Mouse (Mus musculus): ENCODE data around the gene Smoc2. TPM values are rescaled to one million over a fixed set of nuclear protein-coding genes. Genes with fewer than 3 reads are reported as not detected.

Gene Smoc2
- polyA plus RNA-seq, 1 experiment from 2014 or later: 19.4 TPM

DNA sequence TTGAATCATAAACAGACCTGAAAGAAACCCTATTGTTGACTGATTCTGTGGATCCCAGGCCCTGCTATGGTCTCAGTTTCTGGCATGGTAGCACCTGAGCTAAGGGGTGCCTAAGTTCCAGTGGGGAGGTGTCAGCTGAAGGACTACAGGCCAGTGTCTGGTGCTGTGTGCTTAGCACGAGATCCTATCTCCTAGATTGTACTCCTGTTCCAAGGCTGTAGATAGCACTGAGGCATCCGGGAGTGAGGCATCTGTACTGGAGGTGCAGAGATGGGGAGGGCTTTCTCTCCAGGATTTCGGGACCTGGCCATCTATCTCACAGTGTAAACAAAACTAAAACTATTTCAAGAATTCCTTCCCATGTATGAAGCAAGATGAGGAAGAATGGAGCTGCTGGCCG, 38.1 kb downstream of the Smoc2 start:
- Histone ChIP-seq H3K36me3 (ENCODE audit: control insufficient read depth, insufficient read depth, low read length) (no peaks in the 10 kb centered on the region), H3K9me3 (ENCODE audit: control insufficient read depth, low read length) (no peaks in the 10 kb centered on the region), H3K9ac (ENCODE audit: low read depth, low read length) (no peak overlapping the region), H3K4me1 (replicated peaks; ENCODE audit: control insufficient read depth, insufficient read depth, low read length) (no peaks in the 10 kb centered on the region), H3K27me3 (ENCODE audit: control insufficient read depth, insufficient read depth, low read length) (no peaks in the 10 kb centered on the region; the same call in 1 of the 2 replicates), H3K27ac (ENCODE audit: low read depth, low read length) (no peak overlapping the region), H3K4me2 (replicated peaks; ENCODE audit: low read depth, low read length) (no peak overlapping the region), H3K4me3 (ENCODE audit: low read depth, low read length) (no peak overlapping the region)
- WGBS: 75% methylated on average over 4 of the region's 4 CpGs
- ATAC-seq (ENCODE audit: low FRiP score) (no peak), DNase-seq (ENCODE audit: low spot score) (no peak)

DNA sequence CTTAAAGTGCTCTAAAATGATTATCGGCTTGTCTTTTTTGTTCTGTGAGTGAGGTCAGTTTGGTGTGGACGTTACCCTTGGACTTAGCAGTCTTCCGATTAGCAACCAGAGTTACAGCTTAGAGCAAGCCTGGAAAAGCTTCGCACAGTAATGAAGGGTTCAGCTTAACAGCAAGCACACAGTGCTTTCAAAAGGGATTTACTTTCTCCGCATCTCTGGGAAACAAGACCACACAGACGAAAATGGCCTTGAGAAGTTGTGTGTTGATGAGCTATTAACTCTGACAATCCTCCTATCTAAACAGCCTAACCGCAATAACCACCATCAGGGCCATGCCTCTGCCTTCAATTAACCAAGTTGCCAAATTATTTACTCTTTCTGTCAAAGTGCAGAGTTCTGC, 46.9 kb downstream of the Smoc2 start:
- DNase-seq (ENCODE audit: low spot score) (no peak), ATAC-seq (ENCODE audit: low FRiP score) (no peak)
- Histone ChIP-seq H3K36me3 (ENCODE audit: control insufficient read depth, insufficient read depth, low read length) (no peaks in the 10 kb centered on the region), H3K27ac (ENCODE audit: low read depth, low read length) (no peak overlapping the region), H3K27me3 (ENCODE audit: control insufficient read depth, insufficient read depth, low read length) (no peaks in the 10 kb centered on the region), H3K4me1 (replicated peaks; ENCODE audit: control insufficient read depth, insufficient read depth, low read length) (no peaks in the 10 kb centered on the region), H3K4me3 (ENCODE audit: low read depth, low read length) (no peak overlapping the region), H3K9me3 (ENCODE audit: control insufficient read depth, low read length) (no peaks in the 10 kb centered on the region), H3K9ac (ENCODE audit: low read depth, low read length) (no peak overlapping the region), H3K4me2 (replicated peaks; ENCODE audit: low read depth, low read length) (no peak overlapping the region)
- 88% methylated on average over 7 of the region's 7 CpGs for WGBS

- DNase-seq (ENCODE audit: low spot score): no peak
- Histone ChIP-seq H3K4me1 (replicated peaks; ENCODE audit: control insufficient read depth, insufficient read depth, low read length) (no peaks in the 10 kb centered on the region), H3K9me3 (ENCODE audit: control insufficient read depth, low read length) (no peaks in the 10 kb centered on the region), H3K27me3 (ENCODE audit: control insufficient read depth, insufficient read depth, low read length) (no peaks in the 10 kb centered on the region), H3K4me2 (replicated peaks; ENCODE audit: low read depth, low read length) (no peak overlapping the region), H3K4me3 (ENCODE audit: low read depth, low read length) (no peak overlapping the region), H3K36me3 (ENCODE audit: control insufficient read depth, insufficient read depth, low read length) (no peaks in the 10 kb centered on the region), H3K9ac (ENCODE audit: low read depth, low read length) (no peak overlapping the region), H3K27ac (ENCODE audit: low read depth, low read length) (no peak overlapping the region)
- no peak for ATAC-seq (ENCODE audit: low FRiP score)
- WGBS: 61% methylated on average over 9 of the region's 9 CpGs
Observed at GRCm38 (mm10) chr17:14328037-14328436, 48.7 kb downstream of the Smoc2 start.

DNA sequence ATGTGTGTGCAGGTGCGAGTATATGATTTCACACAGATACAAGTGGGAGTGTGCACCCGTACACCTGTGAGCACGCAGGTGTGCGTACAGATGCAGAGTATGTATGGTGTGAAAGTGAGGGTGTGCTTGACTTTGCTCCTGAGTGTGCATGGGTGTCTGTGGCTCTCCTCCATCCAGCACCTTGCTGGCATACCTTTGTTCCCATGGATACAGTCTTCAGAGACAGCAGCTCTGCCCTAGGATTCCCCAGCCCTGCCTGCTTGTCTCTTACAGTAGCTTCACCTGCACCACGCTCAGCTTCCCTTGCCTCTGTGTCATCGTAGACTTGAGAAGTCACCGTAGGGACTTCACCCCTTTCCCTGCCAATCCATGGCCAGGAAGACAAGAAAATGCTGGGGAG, 51.2 kb downstream of the Smoc2 start:
- H3K36me3 ChIP-seq (ENCODE audit: control insufficient read depth, insufficient read depth, low read length): no peaks in the 10 kb centered on the region
- H3K4me1 ChIP-seq (replicated peaks; ENCODE audit: control insufficient read depth, insufficient read depth, low read length): no peaks in the 10 kb centered on the region
- no peak overlapping the region for H3K27ac ChIP-seq (ENCODE audit: low read depth, low read length)
- DNase-seq (ENCODE audit: low spot score) (no peak), ATAC-seq (ENCODE audit: low FRiP score) (no peak)
- H3K9ac ChIP-seq (ENCODE audit: low read depth, low read length): no peak overlapping the region
- H3K4me2 ChIP-seq (replicated peaks; ENCODE audit: low read depth, low read length): no peak overlapping the region
- no peaks in the 10 kb centered on the region for H3K9me3 ChIP-seq (ENCODE audit: control insufficient read depth, low read length)
- 92% methylated on average over 7 of the region's 7 CpGs for WGBS
- H3K27me3 ChIP-seq (ENCODE audit: control insufficient read depth, insufficient read depth, low read length): no peaks in the 10 kb centered on the region
- no peak overlapping the region for H3K4me3 ChIP-seq (ENCODE audit: low read depth, low read length)

DNA sequence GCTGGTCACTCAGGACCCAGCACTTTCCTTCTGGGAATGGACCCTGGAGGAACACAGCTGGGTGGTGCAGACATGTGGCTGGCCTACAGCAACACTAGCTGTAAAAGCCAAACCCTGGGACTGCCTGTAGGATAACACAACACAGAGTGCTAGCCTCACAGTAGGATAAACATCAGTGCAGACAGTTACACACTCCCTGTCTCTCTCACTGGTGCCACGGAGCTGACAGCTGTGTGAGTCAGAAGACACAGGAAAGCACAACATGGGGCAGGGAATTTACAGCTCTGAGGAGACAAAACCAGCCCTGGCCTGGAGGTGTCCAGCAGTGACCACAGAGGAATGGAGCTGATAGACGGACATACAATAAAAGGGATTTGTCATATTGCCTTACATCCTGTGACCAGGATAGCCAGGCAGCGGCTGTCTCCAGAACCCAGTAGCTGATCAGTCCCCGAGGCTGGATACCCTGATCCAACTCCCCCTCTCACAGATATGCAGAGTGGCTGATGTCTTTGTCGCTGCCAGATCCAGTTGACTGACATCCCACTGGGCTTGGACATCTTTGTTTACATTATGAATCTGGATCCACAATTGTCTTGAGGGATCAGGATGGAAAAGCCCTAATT, 60.7 kb downstream of the Smoc2 start:
- no peak for ATAC-seq (ENCODE audit: low FRiP score)
- no peaks in the 10 kb centered on the region for H3K4me1 ChIP-seq (replicated peaks; ENCODE audit: control insufficient read depth, insufficient read depth, low read length)
- H3K4me2 ChIP-seq (replicated peaks; ENCODE audit: low read depth, low read length): no peak overlapping the region
- no peak overlapping the region for H3K4me3 ChIP-seq (ENCODE audit: low read depth, low read length)
- no peaks in the 10 kb centered on the region for H3K36me3 ChIP-seq (ENCODE audit: control insufficient read depth, insufficient read depth, low read length)
- H3K9me3 ChIP-seq (ENCODE audit: control insufficient read depth, low read length): no peaks in the 10 kb centered on the region
- DNase-seq (ENCODE audit: low spot score): no peak
- H3K27ac ChIP-seq (ENCODE audit: low read depth, low read length): no peak overlapping the region
- no peak overlapping the region for H3K9ac ChIP-seq (ENCODE audit: low read depth, low read length)
- H3K27me3 ChIP-seq (ENCODE audit: control insufficient read depth, insufficient read depth, low read length): no peaks in the 10 kb centered on the region
- 55% methylated on average over 5 of the region's 5 CpGs for WGBS

DNA sequence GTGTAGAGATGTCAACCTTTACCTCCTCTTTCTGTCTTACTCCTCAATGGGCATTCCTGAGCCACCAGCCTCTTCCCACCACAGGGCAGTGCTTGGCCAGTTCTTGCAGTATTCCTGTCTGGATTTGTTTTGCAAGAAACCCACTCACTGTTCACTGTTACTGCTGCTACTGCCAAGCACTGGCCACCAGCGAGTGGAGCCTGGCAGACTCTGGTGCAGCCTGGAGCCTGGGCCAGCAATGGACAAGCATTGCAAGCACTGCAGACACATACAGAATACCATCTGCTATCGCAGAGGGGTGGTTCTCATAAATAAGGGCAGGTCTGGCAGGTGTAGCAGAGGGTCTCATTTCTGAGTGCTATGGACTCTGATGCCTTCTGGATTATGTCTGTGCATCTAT, 61.4 kb downstream of the Smoc2 start:
- no peaks in the 10 kb centered on the region for H3K9me3 ChIP-seq (ENCODE audit: control insufficient read depth, low read length)
- H3K27me3 ChIP-seq (ENCODE audit: control insufficient read depth, insufficient read depth, low read length): no peaks in the 10 kb centered on the region
- no peak for DNase-seq (ENCODE audit: low spot score)
- 87% methylated on average over 2 of the region's 2 CpGs for WGBS
- H3K4me2 ChIP-seq (replicated peaks; ENCODE audit: low read depth, low read length): no peak overlapping the region
- no peak for ATAC-seq (ENCODE audit: low FRiP score)
- no peak overlapping the region for H3K4me3 ChIP-seq (ENCODE audit: low read depth, low read length)
- no peak overlapping the region for H3K9ac ChIP-seq (ENCODE audit: low read depth, low read length)
- H3K27ac ChIP-seq (ENCODE audit: low read depth, low read length): no peak overlapping the region
- no peaks in the 10 kb centered on the region for H3K36me3 ChIP-seq (ENCODE audit: control insufficient read depth, insufficient read depth, low read length)
- no peaks in the 10 kb centered on the region for H3K4me1 ChIP-seq (replicated peaks; ENCODE audit: control insufficient read depth, insufficient read depth, low read length)

DNA sequence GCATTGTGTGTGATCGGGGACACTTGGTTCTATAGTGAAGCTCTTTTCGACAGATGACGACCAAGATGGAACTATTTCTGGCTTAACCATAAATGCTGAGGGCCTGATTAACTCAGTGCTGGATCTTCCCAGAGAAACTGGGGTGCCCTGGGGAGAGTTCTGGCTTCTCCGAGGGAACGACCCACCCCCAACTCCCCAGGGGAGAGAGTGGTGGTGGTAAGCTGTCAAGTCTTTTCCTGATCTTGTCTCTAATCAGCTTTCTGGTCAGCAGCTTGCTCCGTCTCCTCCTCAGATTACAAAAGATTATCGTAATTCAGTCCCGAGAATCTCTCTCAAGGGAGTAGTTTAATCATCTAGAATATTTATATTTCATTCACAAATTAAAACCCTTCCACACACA, 63.2 kb downstream of the Smoc2 start:
- no peak for DNase-seq (ENCODE audit: low spot score)
- Histone ChIP-seq H3K36me3 (ENCODE audit: control insufficient read depth, insufficient read depth, low read length) (no peaks in the 10 kb centered on the region), H3K4me2 (replicated peaks; ENCODE audit: low read depth, low read length) (no peak overlapping the region), H3K27ac (ENCODE audit: low read depth, low read length) (no peak overlapping the region), H3K27me3 (ENCODE audit: control insufficient read depth, insufficient read depth, low read length) (no peaks in the 10 kb centered on the region), H3K4me1 (replicated peaks; ENCODE audit: control insufficient read depth, insufficient read depth, low read length) (no peaks in the 10 kb centered on the region), H3K9ac (ENCODE audit: low read depth, low read length) (no peak overlapping the region), H3K4me3 (ENCODE audit: low read depth, low read length) (no peak overlapping the region), H3K9me3 (ENCODE audit: control insufficient read depth, low read length) (no peaks in the 10 kb centered on the region)
- no peak for ATAC-seq (ENCODE audit: low FRiP score)
- WGBS: 55% methylated on average over 8 of the region's 8 CpGs

GRCm38 (mm10) chr17:14343442-14343841, 64.1 kb downstream of the Smoc2 start:
- ATAC-seq (ENCODE audit: low FRiP score) (no peak), DNase-seq (ENCODE audit: low spot score) (no peak)
- 90% methylated on average over 12 of the region's 12 CpGs for WGBS
- Histone ChIP-seq H3K9ac (ENCODE audit: low read depth, low read length) (no peak overlapping the region), H3K27me3 (ENCODE audit: control insufficient read depth, insufficient read depth, low read length) (no peaks in the 10 kb centered on the region), H3K36me3 (ENCODE audit: control insufficient read depth, insufficient read depth, low read length) (no peaks in the 10 kb centered on the region), H3K4me1 (replicated peaks; ENCODE audit: control insufficient read depth, insufficient read depth, low read length) (no peaks in the 10 kb centered on the region), H3K4me2 (replicated peaks; ENCODE audit: low read depth, low read length) (no peak overlapping the region), H3K4me3 (ENCODE audit: low read depth, low read length) (no peak overlapping the region), H3K9me3 (ENCODE audit: control insufficient read depth, low read length) (no peaks in the 10 kb centered on the region), H3K27ac (ENCODE audit: low read depth, low read length) (no peak overlapping the region)

GRCm38 (mm10) chr17:14345556-14345955, 66.2 kb downstream of the Smoc2 start:
- H3K36me3 ChIP-seq (ENCODE audit: control insufficient read depth, insufficient read depth, low read length): no peaks in the 10 kb centered on the region
- no peaks in the 10 kb centered on the region for H3K9me3 ChIP-seq (ENCODE audit: control insufficient read depth, low read length)
- no peaks in the 10 kb centered on the region for H3K4me1 ChIP-seq (replicated peaks; ENCODE audit: control insufficient read depth, insufficient read depth, low read length)
- no peak overlapping the region for H3K4me3 ChIP-seq (ENCODE audit: low read depth, low read length)
- no peak overlapping the region for H3K27ac ChIP-seq (ENCODE audit: low read depth, low read length)
- H3K27me3 ChIP-seq (ENCODE audit: control insufficient read depth, insufficient read depth, low read length): no peaks in the 10 kb centered on the region
- 74% methylated on average over 4 of the region's 4 CpGs for whole genome bisulfite sequencing
- ATAC-seq (ENCODE audit: low FRiP score): no peak
- no peak for DNase-seq (ENCODE audit: low spot score)
- no peak overlapping the region for H3K4me2 ChIP-seq (replicated peaks; ENCODE audit: low read depth, low read length)
- no peak overlapping the region for H3K9ac ChIP-seq (ENCODE audit: low read depth, low read length)
